Mouse (Mus musculus) cerebellum, adult 2 months (tissue): ENCODE data around the gene Klhdc7b. TPM values are rescaled to one million over a fixed set of nuclear protein-coding genes. Genes with fewer than 3 reads are reported as not detected.

ENCODE experiments used
- DNase-seq, 2 experiments: peaks; one replicate each; pipeline ENCODE4 v3.0.0; 2021
- H3K27ac ChIP-seq: fragments of 200-500 bp; 2 replicates; pipeline ENCODE4 v1.5.1; 2012; ENCODE audit warnings: low read length, control low read depth, inconsistent platforms; ENCODE audit not compliant: insufficient read depth
- H3K27me3 ChIP-seq: fragments of 200-500 bp; 2 replicates; pipeline ENCODE4 v1.6.1; 2012; ENCODE audit warnings: inconsistent platforms, mild to moderate bottlenecking, low read length, moderate library complexity; ENCODE audit not compliant: control insufficient read depth, insufficient read depth
- H3K4me1 ChIP-seq: fragments of 200-500 bp; 2 replicates; pipeline ENCODE4 v1.6.1; 2011; ENCODE audit warnings: low read length; ENCODE audit not compliant: control insufficient read depth, insufficient read depth
- H3K4me3 ChIP-seq: fragments of 200-500 bp; replicated peaks from 2 replicates; pipeline ENCODE3; 2011; ENCODE audit warnings: mild to moderate bottlenecking, low read depth, low read length, control low read depth; ENCODE audit not compliant: insufficient read depth
- CTCF ChIP-seq: fragments of 200-500 bp; IDR thresholded peaks from 2 replicates; pipeline ENCODE4 v1.5.1; 2011; ENCODE audit warnings: low read depth, mild to moderate bottlenecking, control low read depth, low read length, moderate library complexity, borderline replicate concordance; ENCODE audit not compliant: insufficient read depth
- POLR2A ChIP-seq: fragments of 200-500 bp; IDR thresholded peaks from 2 replicates; pipeline ENCODE4 v1.6.1; 2011; ENCODE audit warnings: low read length, control low read depth, borderline replicate concordance; ENCODE audit not compliant: insufficient read depth
- WGBS: fragments of 180-500 bp; shearing (Covaris S2); methylation state at CpG from one replicate; pipeline ENCODE4 v1.1.7; 2018; 5-methylcytosine and 5-hydroxymethylcytosine counted together
- polyA plus RNA-seq: library from polyadenylated mRNA; depleted of rRNA; stranded (reverse); fragments of >200 nt; gene quantifications from 2 replicates; pipeline ENCODE4 v1.2.3, GENCODE M21; 2012

Klhdc7b gene
- polyA plus RNA-seq, 1 experiment, result 2.6 TPM

DNA sequence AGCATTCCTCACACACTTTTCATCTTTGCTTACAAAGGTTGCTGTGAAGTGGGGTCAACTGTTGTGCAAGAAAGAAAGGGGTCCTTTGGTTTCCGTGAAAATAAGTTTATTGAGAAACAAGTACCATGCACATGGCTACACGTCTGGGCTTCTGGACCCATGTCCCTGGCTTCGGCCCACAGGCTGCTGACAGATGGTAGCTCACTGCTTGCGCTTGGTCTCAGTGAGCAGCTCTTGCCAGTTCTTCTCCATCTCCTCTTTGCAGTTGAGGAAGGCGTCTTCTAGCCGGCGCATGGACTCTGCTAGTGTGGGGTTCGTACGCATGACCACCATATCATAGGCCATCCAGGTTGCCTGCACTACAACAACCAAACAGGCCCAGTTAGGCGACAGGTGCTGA lies 5.4 kb downstream of the Klhdc7b start:
- Histone ChIP-seq H3K4me3 (no peak overlapping the region), H3K4me1 (peaks cover 9% of the 10 kb centered on the region), H3K27me3 (no peaks in the 10 kb centered on the region), H3K27ac (no peak overlapping the region)
- DNase-seq, result peak; percentile 57 to 71
- no peak for TF ChIP-seq POLR2A
- no peak for TF ChIP-seq CTCF
- WGBS, result 30% methylated on average over 10 of the region's 10 CpGs

DNA sequence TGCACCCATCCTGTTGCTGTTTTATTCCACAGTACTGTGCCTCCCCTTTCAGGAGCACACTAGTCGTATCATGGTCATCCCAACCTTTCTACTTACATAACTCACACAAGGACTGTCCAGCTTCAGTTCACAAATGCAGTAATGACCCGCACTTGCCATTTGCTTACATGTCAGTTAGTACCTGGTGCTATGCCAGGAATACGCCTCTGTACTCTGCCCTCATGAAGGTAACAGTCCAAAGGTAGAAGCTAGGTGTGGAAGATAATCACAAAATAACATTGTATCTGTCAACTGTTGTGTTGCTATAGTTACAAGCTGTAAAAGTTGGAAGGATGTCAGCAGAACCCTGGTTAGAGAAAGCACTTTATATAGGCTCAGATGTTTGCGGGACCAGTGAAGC lies 12.2 kb downstream of the Klhdc7b start:
- no peak for DNase-seq
- H3K4me3 ChIP-seq, result no peak overlapping the region
- TF ChIP-seq POLR2A (no peak), CTCF (no peak)
- no peaks in the 10 kb centered on the region for H3K4me1 ChIP-seq
- H3K27ac ChIP-seq, result no peak overlapping the region
- H3K27me3 ChIP-seq, result no peaks in the 10 kb centered on the region
- WGBS, result 89% methylated on average over 4 of the region's 4 CpGs

GRCm38 (mm10) chr15:89398146-89398545 lies 13.4 kb downstream of the Klhdc7b start:
- no peak for TF ChIP-seq POLR2A
- no peak for TF ChIP-seq CTCF
- H3K4me1 ChIP-seq, result no peaks in the 10 kb centered on the region
- DNase-seq, result no peak
- H3K27me3 ChIP-seq, result no peaks in the 10 kb centered on the region
- WGBS, result 34% methylated on average over 2 of the region's 2 CpGs
- H3K27ac ChIP-seq, result no peak overlapping the region
- no peak overlapping the region for H3K4me3 ChIP-seq

- Histone ChIP-seq H3K27ac (no peak overlapping the region), H3K4me3 (no peak overlapping the region), H3K27me3 (no peaks in the 10 kb centered on the region), H3K4me1 (no peaks in the 10 kb centered on the region)
- TF ChIP-seq POLR2A (no peak), CTCF (no peak)
- no peak for DNase-seq
- 92% methylated on average over 1 of the region's 1 CpGs for WGBS
Measured at GRCm38 (mm10) chr15:89399716-89400115, 15.0 kb downstream of the Klhdc7b start.

- H3K4me3 ChIP-seq, result no peak overlapping the region
- no peak overlapping the region for H3K27ac ChIP-seq
- DNase-seq, result no peak
- no peaks in the 10 kb centered on the region for H3K27me3 ChIP-seq
- 86% methylated on average over 1 of the region's 1 CpGs for WGBS
- no peak for TF ChIP-seq CTCF
- TF ChIP-seq POLR2A, result no peak
- no peaks in the 10 kb centered on the region for H3K4me1 ChIP-seq
Measured at GRCm38 (mm10) chr15:89402471-89402870, 17.8 kb downstream of the Klhdc7b start.

DNA sequence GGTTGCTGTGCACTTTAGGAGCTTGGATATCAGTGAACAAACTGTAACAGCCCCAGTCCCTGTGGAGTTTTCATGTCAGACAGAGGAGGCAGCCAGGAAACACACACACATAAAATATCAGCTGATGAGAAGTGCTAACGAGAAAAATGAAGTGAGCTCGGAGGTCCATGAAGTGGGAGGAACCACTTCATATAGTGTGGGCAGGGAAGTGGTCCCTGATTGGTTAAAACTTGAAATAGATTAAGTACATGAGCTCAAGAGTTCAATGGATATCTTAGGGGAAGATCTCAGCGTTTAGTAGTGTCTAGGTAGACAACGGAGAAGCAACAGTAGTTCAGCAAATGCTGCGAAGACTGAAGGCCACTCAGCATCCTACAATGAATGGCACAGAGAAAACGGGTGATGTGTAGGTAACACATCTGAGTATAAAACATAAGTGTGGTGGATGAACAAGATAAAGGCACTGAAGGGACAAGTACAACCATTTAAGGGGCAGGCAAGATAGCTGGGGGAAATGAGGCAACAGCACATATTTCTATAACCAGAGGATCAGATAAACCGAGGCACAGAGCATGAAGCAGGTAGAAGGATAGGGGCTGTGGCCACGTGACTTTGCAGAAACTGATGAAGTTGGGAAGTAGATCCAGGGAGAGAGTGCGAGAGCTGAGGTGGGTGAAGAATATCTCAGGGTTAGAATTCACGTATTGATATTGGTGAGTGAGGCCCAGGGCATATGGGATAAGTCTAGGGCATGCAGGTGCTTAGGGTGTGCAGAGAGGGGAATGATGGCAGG lies 20.3 kb downstream of the Klhdc7b start:
- Histone ChIP-seq H3K27ac (no peak overlapping the region), H3K27me3 (no peaks in the 10 kb centered on the region), H3K4me3 (no peak overlapping the region), H3K4me1 (no peaks in the 10 kb centered on the region)
- TF ChIP-seq POLR2A (no peak), CTCF (no peak)
- 81% methylated on average over 10 of the region's 10 CpGs for WGBS
- no peak for DNase-seq

GRCm38 (mm10) chr15:89406691-89407090 lies 22.0 kb downstream of the Klhdc7b start:
- DNase-seq, result no peak
- no peaks in the 10 kb centered on the region for H3K4me1 ChIP-seq
- TF ChIP-seq POLR2A, result no peak
- TF ChIP-seq CTCF, result no peak

GRCm38 (mm10) chr15:89410118-89410517 lies 25.4 kb downstream of the Klhdc7b start, which contains the start of gene Syce3:
Syce3 (minus strand) TSS chr15:89410503.
- H3K4me1 ChIP-seq, result no peaks in the 10 kb centered on the region; the same call in 1 of the 2 replicates
- DNase-seq, result no peak
- no peak within 1 kb of the TSS for H3K4me3 ChIP-seq
- H3K27ac ChIP-seq, result no peak within 1 kb of the TSS
- no peaks in the 10 kb centered on the region for H3K27me3 ChIP-seq
- TF ChIP-seq CTCF (no peak), POLR2A (no peak)
- WGBS, result 90% methylated on average over 24 of the region's 24 CpGs

More at GRCm38 (mm10) chr15:89406691-89407090, 22.0 kb downstream of the Klhdc7b start:
- H3K27me3 ChIP-seq, result no peaks in the 10 kb centered on the region
- no peak overlapping the region for H3K4me3 ChIP-seq
- no peak overlapping the region for H3K27ac ChIP-seq
